Mouse (Mus musculus): ENCODE measurements at regions not wholly inside any gene's neighbourhood (a gene's known extent, or its start where the extent isn't known, plus 50 kb on each side); places are given as distances from the start of the nearest gene placed in this dataset.

DNA sequence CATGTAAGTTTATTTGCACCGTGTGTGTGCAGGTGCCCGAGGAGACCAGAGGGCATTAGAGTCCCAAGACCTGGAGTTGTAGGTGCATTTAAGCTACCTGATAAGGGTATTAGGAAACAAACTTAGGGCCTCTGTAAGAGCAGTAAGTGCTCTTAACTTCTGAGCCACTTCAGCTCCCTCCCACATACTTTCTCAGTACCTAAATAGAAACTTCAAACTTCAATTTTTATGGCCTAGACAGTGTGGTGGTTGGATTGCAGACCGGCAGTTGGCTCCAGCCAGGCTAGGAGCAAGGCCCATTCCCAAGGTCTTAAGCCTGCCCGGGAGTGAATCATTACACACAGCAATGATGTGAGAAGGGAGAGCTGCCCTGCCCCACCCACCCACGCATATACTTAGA is 208.8 kb upstream of the Plpp4 start:
- no peak for DNase-seq (ENCODE audit: extremely low spot score, low read depth, low spot score)

DNA sequence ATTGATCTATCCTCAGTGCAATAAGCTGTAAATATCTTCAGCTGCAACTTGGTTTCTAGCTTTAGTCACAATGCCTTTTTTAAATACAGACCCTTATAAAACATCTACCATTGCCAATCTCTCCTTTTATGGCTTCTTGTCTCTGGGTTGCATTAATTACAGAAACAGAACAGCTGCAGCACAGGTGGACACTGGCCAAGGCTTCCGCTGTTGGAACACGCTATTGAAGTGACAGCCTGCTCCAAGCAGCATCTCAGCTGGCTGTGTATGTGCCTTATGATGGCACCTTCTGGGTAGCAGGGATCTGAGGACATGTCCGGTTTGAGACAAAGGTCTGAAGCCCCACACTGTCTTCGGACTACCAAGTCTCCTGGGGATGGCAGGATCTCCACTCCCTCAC is 207.1 kb upstream of the Plpp4 start:
- DNase-seq (ENCODE audit: extremely low spot score, low read depth, low spot score) = no peak

DNA sequence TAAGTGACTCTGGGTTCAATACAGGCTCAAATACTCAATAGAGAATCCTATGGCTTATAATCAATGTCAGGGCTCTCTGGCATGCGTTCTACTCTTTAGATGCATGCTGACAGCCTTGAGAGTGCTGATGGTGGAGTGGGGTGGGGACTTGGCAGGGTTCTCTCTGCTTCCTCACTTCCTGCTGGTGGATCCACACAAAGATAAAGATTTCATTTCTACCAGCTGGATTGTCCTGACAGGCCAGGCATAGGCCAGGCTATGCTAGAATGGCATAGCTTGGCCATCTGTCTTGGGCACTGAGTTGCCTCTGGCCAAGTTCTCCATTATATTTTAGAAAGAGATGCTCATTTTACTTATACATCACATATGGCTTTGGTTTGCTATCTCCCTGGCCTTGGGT is 206.2 kb upstream of the Plpp4 start:
- DNase-seq (ENCODE audit: extremely low spot score, low read depth, low spot score) = no peak

DNA sequence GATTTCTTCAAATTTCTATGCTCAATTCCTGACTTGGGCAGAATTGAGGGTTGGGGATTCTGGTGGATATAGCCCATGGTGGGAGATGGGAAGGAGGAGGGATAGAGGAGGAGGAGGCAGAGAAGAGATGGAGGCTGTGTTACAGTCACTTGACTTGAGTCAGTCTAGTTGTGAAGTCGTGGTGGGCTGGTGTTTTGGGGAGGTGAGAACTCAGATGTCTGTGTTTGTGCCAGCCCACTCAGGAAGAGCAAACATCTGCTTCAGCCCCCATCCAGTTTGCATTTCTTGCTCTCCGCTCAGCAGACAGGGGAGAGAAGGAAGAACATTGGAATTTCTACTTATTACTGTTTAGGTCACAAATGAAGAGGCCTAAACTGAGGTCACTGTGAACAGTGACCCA is 189.9 kb upstream of the Plpp4 start:
- no peak for DNase-seq (ENCODE audit: extremely low spot score, low read depth, low spot score)

DNA sequence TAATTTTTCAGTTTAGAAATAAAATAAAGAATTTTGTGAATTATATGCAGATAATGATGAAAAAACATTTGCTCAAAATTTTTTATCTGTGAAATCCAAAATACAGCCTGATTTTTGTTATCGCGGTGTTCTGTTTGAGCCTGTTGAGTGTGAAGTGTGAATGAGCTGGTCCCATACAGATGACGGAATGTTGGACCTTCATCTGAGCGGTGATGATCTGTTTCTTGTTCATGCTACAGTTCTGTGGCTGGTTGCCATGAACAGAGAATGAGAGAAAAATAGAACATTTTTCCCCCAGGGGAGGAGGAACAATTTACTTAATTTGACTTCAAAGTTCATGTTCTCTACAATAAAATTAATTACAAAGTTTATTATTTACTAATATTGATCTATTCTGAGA is 188.7 kb upstream of the Plpp4 start:
- no peak for DNase-seq (ENCODE audit: extremely low spot score, low read depth, low spot score)

DNA sequence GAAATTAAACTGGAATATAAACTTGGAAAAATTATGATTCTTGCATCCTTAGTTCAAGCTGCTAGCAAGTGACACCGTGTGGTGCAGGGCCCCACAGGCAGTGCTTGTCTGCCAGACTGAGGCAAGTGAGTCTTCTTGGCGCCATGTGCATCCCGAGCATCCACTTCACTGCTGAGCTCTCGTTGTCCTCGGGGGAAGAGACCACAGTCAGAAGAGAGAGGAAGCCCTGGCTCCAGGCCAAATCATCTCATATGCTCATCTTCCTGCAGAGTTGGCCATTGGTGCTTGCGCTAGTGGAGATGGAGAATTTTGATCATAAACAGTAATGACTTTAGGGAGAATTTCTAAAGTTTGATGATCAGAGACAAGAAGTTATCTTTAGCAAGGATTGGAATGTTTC is 177.0 kb upstream of the Plpp4 start:
- no peak for DNase-seq (ENCODE audit: extremely low spot score, low read depth, low spot score)

DNA sequence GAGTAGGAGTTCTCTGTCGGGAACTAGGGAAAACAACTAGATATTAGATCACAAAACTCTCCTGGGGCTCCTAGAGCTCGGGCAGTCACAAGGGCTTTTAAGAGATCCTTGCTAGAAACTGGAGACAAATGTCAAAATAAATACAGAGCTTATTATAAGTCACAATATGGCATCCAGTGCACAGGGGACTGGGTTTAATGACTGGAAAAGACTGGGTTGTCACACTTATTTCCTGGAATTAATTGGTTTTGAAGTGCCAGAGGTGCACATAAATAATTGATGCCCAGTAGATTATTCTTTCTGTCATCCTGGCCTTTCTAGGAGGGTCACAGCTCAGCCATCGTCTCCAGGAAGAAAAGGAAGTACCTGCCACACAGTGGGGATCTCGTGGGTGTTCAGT is 165.4 kb upstream of the Plpp4 start:
- no peak for DNase-seq (ENCODE audit: extremely low spot score, low read depth, low spot score)

DNA sequence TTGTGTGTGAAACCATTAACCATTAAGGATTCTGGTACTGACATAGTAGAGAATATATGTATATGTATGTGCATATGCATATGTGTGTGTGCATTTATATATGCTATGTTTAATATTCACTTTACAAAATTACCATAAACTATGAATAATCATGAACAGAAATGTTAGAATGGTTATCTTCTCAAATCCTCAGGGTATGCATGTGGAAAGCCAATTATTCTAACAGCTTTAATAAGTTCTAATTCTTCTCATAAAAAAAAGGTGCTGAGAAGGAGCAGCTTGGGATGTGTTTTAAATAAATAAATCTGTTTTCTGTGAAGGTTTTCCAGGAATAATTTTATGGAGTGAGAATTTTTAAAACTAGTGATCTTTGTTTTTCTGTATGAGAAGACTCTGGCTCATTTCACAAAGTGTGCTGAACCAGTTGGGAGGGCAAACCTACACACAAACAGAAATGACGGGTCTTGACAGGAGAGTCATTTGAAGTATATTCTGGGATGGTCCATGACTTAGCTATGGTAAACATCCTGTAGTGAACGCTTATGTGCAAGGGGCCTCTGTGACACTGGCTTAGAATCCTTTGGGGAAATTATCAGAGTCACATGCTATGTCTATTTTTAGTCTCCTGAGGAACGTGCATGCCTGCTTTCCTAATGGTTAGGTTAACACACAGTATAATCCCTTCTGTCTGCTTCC is 160.3 kb upstream of the Plpp4 start:
- DNase-seq (ENCODE audit: extremely low spot score, low read depth, low spot score) = no peak

DNA sequence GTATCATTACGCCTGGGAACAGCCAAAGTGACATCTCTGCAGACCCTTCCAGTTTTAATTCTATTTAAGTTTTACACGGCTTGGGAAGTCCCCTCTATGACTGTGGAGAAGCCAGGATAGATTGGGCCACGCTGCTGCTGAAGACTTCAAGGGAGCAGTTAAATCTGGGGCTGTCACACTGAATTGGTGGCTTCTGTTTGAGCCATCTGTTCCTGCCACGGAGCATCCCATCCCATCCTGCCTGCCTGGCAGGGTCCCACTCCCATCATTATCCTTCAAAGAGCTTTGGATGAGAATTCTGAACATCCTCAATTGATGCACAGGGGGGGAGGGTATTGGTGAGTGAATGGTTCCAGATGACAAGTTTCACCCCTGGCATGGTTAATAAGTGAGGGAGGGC is 154.4 kb upstream of the Plpp4 start:
- no peak for DNase-seq (ENCODE audit: extremely low spot score, low read depth, low spot score)

DNA sequence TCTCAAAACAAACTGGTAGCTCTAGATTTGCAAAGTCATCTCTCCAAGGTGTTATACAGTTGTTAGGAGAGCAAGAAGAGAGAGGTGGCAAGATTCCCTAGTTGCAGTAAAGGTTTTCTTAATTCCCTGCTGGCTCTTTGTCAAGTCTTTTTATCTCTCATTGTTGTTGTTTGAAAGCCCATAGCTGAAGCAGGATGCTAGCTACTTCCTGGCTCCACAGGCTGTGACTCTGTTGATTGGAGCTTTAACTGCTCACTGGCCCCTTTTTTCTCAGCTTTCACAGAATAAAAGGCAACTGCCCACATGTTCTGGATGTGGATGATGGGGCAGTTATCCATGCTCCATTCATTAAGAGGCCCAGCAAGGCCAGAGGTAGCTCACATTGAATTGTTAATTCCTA is 122.7 kb upstream of the Plpp4 start:
- no peak for DNase-seq (ENCODE audit: extremely low spot score, low read depth, low spot score)

DNA sequence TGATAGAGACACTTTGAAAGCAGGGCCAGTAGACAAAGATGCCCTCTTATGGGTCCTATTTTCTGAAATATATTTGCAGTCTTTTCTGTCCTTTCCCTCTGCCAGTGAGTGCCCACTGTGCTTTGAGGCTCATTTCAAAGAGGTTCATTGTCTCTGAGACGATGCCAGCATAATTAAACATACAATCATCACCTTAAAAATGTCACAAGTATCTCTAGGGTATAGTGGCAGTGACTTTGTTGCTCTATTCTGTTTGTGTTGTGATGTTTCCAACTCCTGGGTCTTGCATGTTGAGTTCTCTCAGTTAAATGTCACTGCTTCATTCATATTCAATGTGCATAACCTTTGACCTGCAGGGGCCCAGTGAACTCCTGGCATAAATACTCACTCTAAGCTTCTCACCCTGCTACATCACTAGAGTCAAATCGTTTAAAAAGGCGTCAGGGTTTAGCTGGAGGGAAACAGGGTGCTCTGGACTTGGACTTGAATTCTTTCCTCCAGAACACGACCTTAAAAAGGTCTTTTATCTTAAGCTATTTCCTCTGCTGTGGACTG is 122.1 kb upstream of the Plpp4 start:
- no peak for DNase-seq (ENCODE audit: extremely low spot score, low read depth, low spot score)

DNA sequence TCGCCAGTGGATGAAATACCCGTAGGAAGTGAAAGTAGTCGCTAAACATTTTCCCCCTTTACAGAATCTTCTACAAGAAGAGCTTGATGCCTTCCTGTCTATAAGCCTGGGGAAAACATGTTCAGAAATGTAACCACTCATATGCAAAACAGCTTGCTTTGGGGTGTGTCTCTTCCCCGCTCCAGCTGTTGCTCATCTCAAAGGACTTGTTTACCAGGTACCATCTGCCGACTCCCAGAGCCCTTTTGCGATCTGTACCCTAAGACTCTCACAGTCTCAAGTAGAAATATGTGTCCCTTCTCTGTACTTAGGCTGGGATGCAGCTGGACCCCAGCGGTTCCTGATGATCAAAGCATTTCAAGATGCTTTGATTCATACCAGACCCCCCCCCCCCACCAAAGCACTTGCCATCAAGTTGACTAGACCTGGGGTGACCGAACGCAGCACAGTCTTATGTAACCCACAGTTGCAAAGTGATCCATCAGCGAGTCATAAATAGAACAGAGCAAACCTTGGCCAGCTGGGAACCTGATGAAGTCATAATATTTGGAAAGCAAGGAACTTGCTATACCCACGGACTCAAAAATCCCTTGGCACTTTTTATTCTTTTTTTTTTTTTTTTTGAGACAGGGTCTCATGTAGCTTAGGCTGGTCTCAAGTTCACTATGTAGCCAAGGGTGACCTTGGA is 119.4 kb upstream of the Plpp4 start:
- DNase-seq (ENCODE audit: extremely low spot score, low read depth, low spot score) = no peak

DNA sequence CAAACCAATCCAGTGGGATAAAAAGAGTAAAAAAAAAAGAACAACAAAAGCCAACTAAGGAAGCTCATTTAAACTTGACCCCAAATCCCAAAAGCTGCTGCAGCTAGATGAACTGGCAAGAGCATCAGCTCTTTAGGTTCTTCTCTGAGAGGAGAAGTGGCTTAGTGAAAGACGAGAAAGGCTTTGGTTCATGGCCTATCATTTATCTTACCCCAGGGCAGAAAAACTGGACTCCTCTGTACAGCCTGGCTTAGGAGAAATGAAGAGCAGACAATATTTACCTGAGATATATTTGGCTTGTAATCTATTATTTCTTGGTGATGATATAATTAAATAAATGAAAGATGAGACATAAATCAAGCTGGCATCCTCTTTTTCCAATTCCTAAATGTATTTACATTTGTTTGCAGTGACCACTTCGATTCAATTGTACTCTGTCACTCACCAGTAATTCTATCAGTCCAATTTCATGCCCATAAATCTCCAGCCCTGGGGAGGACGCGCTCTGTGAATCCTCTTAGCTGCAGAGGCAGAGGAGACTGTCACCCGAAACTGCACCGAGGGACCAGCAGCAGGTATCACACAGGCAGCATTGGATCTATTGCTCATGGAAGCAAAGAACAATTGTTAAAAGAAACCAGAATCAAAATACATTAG is 114.8 kb upstream of the Plpp4 start:
- DNase-seq (ENCODE audit: extremely low spot score, low read depth, low spot score) = no peak

DNA sequence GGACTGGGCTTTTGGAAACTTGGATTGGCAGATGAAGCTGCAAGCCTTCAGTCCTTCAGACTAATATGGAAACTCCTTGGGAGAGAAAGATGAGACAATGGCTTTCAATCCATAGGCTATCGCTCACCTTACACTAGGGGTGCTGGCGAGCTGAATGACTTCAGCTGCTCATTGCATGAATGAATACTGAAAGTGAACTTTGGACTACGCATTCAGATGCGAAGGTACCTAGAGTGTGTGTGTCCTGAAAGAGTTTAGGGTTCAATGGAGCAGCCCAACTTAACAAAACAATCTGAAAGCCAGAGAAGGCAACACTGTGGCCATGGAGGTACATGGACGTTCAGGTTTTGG is 114.3 kb upstream of the Plpp4 start:
- no peak for DNase-seq (ENCODE audit: extremely low spot score, low read depth, low spot score)

DNA sequence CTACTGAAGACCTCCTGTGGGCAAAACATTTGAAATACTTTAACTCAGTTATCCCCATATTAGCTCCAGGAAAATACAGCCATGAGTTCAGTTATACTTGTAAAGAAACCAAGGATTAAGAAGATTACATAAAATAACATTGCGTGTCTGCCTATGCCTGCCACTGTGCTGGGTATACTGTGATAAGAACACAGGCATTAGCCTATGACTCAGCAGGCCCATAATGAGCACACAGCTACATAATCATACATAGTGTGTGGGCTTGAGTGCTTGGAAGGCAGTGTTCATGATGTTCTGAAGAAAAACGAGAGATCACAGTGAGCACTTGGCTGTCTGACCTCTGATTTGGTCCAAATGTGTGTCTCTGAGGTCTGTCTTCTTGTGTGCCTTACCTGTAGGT is 101.3 kb upstream of the Plpp4 start:
- no peak for DNase-seq (ENCODE audit: extremely low spot score, low read depth, low spot score)

DNA sequence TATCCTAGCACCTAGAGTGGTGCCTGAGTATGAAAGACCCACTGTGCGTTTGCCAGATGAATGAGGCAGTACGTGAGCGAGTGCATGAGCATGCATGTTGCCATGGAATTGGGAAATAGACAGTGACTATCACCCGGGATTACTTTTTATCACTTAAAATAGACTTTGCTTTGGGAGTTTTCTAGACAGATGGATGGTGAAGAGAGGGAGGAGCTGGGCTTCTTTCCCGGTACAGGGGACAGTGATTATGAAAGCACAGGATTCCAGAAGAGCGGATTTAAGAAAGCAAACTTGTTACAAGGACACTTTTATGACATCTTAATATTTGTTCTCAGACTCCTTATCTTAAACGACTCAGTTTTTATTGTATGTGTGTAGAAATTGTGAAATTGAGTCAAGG is 86.9 kb upstream of the Plpp4 start:
- no peak for DNase-seq (ENCODE audit: extremely low spot score, low read depth, low spot score)

DNA sequence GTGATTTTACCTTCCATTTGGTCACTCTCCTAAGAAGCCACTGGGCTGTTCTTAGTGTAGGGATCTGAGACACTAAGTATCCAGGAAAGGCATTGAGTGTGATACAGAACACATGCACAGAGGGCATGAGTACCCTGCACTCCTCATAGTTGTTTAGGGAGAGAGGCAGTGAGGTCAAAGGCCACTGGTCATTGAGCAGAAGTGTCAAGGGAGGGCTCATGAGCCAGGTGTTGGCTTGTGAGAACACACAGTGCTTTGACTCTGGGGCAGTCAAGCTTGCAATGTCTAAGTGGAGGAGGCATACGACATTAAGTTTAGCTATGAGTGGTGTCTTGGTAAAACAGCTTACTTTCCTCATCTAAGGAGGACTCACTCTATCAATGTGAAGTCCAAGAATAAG is 65.9 kb upstream of the Plpp4 start:
- no peak for DNase-seq (ENCODE audit: extremely low spot score, low read depth, low spot score)

DNA sequence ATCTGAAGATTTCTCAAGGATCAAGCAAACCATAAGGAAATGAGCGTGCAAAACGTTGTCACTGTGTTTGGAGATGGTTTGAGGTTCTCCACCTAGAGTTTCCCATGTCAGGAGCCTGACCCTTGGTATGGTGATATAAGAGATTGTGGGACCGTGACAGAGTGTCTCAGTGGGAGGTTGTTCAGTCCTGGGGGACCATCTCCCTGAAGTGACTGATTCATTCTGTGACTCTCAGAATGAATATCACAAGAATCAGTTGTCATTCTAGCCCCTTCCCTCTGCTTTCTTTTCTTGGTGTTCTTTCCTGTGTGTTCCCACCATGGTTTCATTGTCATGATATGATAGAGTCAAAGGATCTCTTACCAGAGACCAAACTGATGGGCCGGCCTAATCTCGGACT is 49.8 kb upstream of the Plpp4 start:
- DNase-seq (ENCODE audit: extremely low spot score, low read depth, low spot score) = no peak
